21 mouse cellular contexts compared by ENCODE assay signal in genomic region chr9:106215341-106216125, GRCm38 (mm10). TPM values are rescaled to one million over a fixed set of nuclear protein-coding genes. Genes with fewer than 3 reads are reported as not detected.
A peak's percentile ranks its signal among the peaks of the same experiment; 100 is the strongest.
DNase-seq lines count a peak whose midpoint lies in the region; ATAC-seq and TF ChIP-seq lines count a peak whose summit lies in the region.
"Had no signal": no experiment of that assay in that cellular context is flagged by ENCODE, and none has a peak within 500 bp of the region (broad histone marks: within the 10 kb centered on the region; RNA-seq: fewer than 3 reads in every experiment).

No protein-coding gene starts in this region.

- peaks cover 31% of the 10 kb centered on the region for H3K36me3 ChIP-seq in forebrain, postnatal 0 days (ENCODE audit: insufficient read depth)
- H3K36me3 ChIP-seq in forebrain, embryonic 10.5 days (replicated peaks): peaks cover 34% of the 10 kb centered on the region

- no peaks in the 10 kb centered on the region for H3K9me3 ChIP-seq in forebrain, postnatal 0 days (ENCODE audit: low read length)
- no peaks in the 10 kb centered on the region for H3K9me3 ChIP-seq in forebrain, embryonic 10.5 days
- H3K9me3 ChIP-seq: forebrain, embryonic 15.5 days; hindbrain, embryonic 13.5 days; megakaryocyte, embryonic 14.5 days; neural tube, embryonic 12.5 days had no signal

- no peak for ATAC-seq in forebrain, postnatal 0 days
- ATAC-seq: forebrain, embryonic 15.5 days; midbrain, embryonic 16.5 days had no signal

- H3K9ac ChIP-seq in forebrain, postnatal 0 days: no peak overlapping the region
- H3K9ac ChIP-seq: forebrain, embryonic 15.5 days; hindbrain, embryonic 13.5 days; neural tube, embryonic 12.5 days had no signal

- 87% methylated on average over 6 of the region's 6 CpGs for WGBS in forebrain, postnatal 0 days
- 86% methylated on average over 6 of the region's 6 CpGs for WGBS in forebrain, embryonic 10.5 days

- no peak for DNase-seq in forebrain, postnatal 0 days
- DNase-seq in forebrain, embryonic 10.5 days (ENCODE audit: extremely low spot score, low spot score): no peak
- DNase-seq in left cerebral cortex, adult 2 months (ENCODE audit: extremely low spot score in 1 of 2, low spot score in 2 of 2): no peak
- no peak for DNase-seq in left cerebral cortex, postnatal 4 days
- peak; percentile 35 for DNase-seq in thymus, postnatal 0 days (ENCODE audit: low spot score)
- DNase-seq in thymus, postnatal 14 days: no peak
- no peak for DNase-seq in gastrocnemius, adult 8-10 months (ENCODE audit: low spot score in 2 of 2)
- DNase-seq in ovary, postnatal 14 days (ENCODE audit: low spot score): no peak
- DNase-seq: adrenal gland, postnatal 25 days; cerebellum, adult 8-10 months; kidney, adult 11 months; kidney, postnatal 36 days; lung, postnatal 14 days; thymus, adult 18-20 months had no signal

- no peaks in the 10 kb centered on the region for H3K4me1 ChIP-seq in forebrain, postnatal 0 days (ENCODE audit: insufficient read depth)
- peaks cover 21% of the 10 kb centered on the region for H3K4me1 ChIP-seq in forebrain, embryonic 10.5 days

- no peak overlapping the region for H3K4me2 ChIP-seq in forebrain, postnatal 0 days (ENCODE audit: low read depth)
- H3K4me2 ChIP-seq: forebrain, embryonic 15.5 days; hindbrain, embryonic 13.5 days; neural tube, embryonic 12.5 days had no signal

- no peak overlapping the region for H3K4me3 ChIP-seq in forebrain, postnatal 0 days (ENCODE audit: low read depth, low read length)
- H3K4me3 ChIP-seq in forebrain, embryonic 10.5 days: no peak overlapping the region
- no peak overlapping the region for H3K4me3 ChIP-seq in left cerebral cortex, adult 2 months
- H3K4me3 ChIP-seq: erythroblast, embryonic 14.5 days; forebrain, embryonic 15.5 days; hindbrain, embryonic 13.5 days; megakaryocyte, embryonic 14.5 days; neural tube, embryonic 12.5 days had no signal

- H3K27ac ChIP-seq in forebrain, postnatal 0 days (ENCODE audit: low read depth, low read length): no peak overlapping the region
- no peak overlapping the region for H3K27ac ChIP-seq in forebrain, embryonic 10.5 days
- H3K27ac ChIP-seq in left cerebral cortex, adult 2 months: no peak overlapping the region
- H3K27ac ChIP-seq: forebrain, embryonic 15.5 days; hindbrain, embryonic 13.5 days; neural tube, embryonic 12.5 days had no signal

- peak; percentile 37; the same call in 1 of the 2 replicates for TF ChIP-seq CTCF in forebrain, postnatal 0 days (IDR thresholded peaks at IDR 0.05; ENCODE audit: low read depth)
- TF ChIP-seq CTCF in left cerebral cortex, adult 2 months (IDR thresholded peaks at IDR 0.05): peak; percentile 29

- H3K27me3 ChIP-seq in forebrain, postnatal 0 days (ENCODE audit: insufficient read depth, low read length): no peaks in the 10 kb centered on the region
- no peaks in the 10 kb centered on the region for H3K27me3 ChIP-seq in forebrain, embryonic 10.5 days (ENCODE audit: poor library complexity, severe bottlenecking)
- H3K27me3 ChIP-seq: forebrain, embryonic 15.5 days; hindbrain, embryonic 13.5 days; megakaryocyte, embryonic 14.5 days; neural tube, embryonic 12.5 days had no signal

- intact Hi-C loops in left cerebral cortex, adult 2 months (cut with DNase I): loop anchor here (10.0 kb wide), 1 partner anchor 209 kb away; the partner anchor contains the start of gene Rpl29
- intact Hi-C loops in left cerebral cortex, postnatal 4 days (cut with DNase I): loop anchor here (10.0 kb wide), 1 partner anchor 209 kb away; the partner anchor contains the start of gene Rpl29

RNA-seq across cellular contexts. Expression of gene Tlr9, which starts 6.9 kb away (rescaled TPM):
- 0.08 and 0.14 TPM in 2 replicates for total RNA-seq in forebrain, postnatal 0 days (2014; rRNA removed)
- polyA plus RNA-seq in forebrain, postnatal 0 days (2015; fragmentation: Nextera tagmentation; extraction: Ambion mirVana): 0.04 TPM in 1 of 2 replicates, not detected in the other
- 0.04 TPM in 1 of 2 replicates, not detected in the other for polyA plus RNA-seq in forebrain, embryonic 10.5 days (2016; fragmentation: Nextera tagmentation; extraction: Ambion mirVana)
- total RNA-seq in left cerebral cortex, adult 2 months (2021): 1 to 10 TPM in 1 of 2 experiments, under 1 TPM in 1; 0.82 to 1.1 TPM
- total RNA-seq in left cerebral cortex, postnatal 4 days (2021): under 1 TPM; 0.46 to 0.48 TPM
- 0.12 and 0.30 TPM in 2 replicates for polyA plus RNA-seq in thymus, postnatal 0 days (2015; fragmentation: Nextera tagmentation; extraction: Ambion mirVana)
- under 1 TPM in 3 of 4 experiments, not detected in 1; 0.10 to 0.43 (median 0.19) TPM for total RNA-seq in gastrocnemius, adult 8-10 months (2022)
- polyA plus RNA-seq: embryonic facial prominence, embryonic 11.5 days; forebrain, embryonic 15.5 days; midbrain, embryonic 16.5 days; neural tube, embryonic 12.5 days had no signal

RNA-seq across cellular contexts. Expression of gene Twf2, which starts 12.6 kb away (rescaled TPM):
- total RNA-seq in forebrain, postnatal 0 days (2014; rRNA removed): 63.1 and 74.6 TPM in 2 replicates
- 50.9 and 55.6 TPM in 2 replicates for polyA plus RNA-seq in forebrain, postnatal 0 days (2015; fragmentation: Nextera tagmentation; extraction: Ambion mirVana)
- 70.9 and 71.8 TPM in 2 replicates for polyA plus RNA-seq in forebrain, embryonic 10.5 days (2016; fragmentation: Nextera tagmentation; extraction: Ambion mirVana)
- total RNA-seq in left cerebral cortex, adult 2 months (2021): 10 to 100 TPM; 60.3 to 61.1 TPM
- total RNA-seq in left cerebral cortex, postnatal 4 days (2021): 10 to 100 TPM; 34.4 to 38.2 TPM
- polyA plus RNA-seq in thymus, postnatal 0 days (2015; fragmentation: Nextera tagmentation; extraction: Ambion mirVana): 138 and 141 TPM in 2 replicates
- total RNA-seq in gastrocnemius, adult 8-10 months (2022): 100 to 1,000 TPM; 129 to 168 (median 143) TPM

RNA-seq across cellular contexts. Expression of gene Ppm1m, which starts 16.0 kb away (rescaled TPM):
- total RNA-seq in forebrain, postnatal 0 days (2014; rRNA removed): 16.5 and 20.6 TPM in 2 replicates
- 13.7 and 17.7 TPM in 2 replicates for polyA plus RNA-seq in forebrain, postnatal 0 days (2015; fragmentation: Nextera tagmentation; extraction: Ambion mirVana)
- 42.0 and 50.7 TPM in 2 replicates for polyA plus RNA-seq in forebrain, embryonic 10.5 days (2016; fragmentation: Nextera tagmentation; extraction: Ambion mirVana)
- 10 to 100 TPM; 22.2 to 26.4 TPM for total RNA-seq in left cerebral cortex, adult 2 months (2021)
- total RNA-seq in left cerebral cortex, postnatal 4 days (2021): 10 to 100 TPM; 16.1 to 18.7 TPM
- 21.0 and 21.4 TPM in 2 replicates for polyA plus RNA-seq in thymus, postnatal 0 days (2015; fragmentation: Nextera tagmentation; extraction: Ambion mirVana)
- total RNA-seq in gastrocnemius, adult 8-10 months (2022): 1 to 10 TPM; 2.3 to 4.5 (median 3.3) TPM

RNA-seq across cellular contexts. Expression of gene Alas1, which starts 32.9 kb away (rescaled TPM):
- total RNA-seq in forebrain, postnatal 0 days (2014; rRNA removed): 58.4 and 68.4 TPM in 2 replicates
- 70.4 and 77.8 TPM in 2 replicates for polyA plus RNA-seq in forebrain, postnatal 0 days (2015; fragmentation: Nextera tagmentation; extraction: Ambion mirVana)
- 74.2 and 75.2 TPM in 2 replicates for polyA plus RNA-seq in forebrain, embryonic 10.5 days (2016; fragmentation: Nextera tagmentation; extraction: Ambion mirVana)
- total RNA-seq in left cerebral cortex, adult 2 months (2021): 100 to 1,000 TPM; 138 to 140 TPM
- 10 to 100 TPM; 97.5 to 99.8 TPM for total RNA-seq in left cerebral cortex, postnatal 4 days (2021)
- 80.1 and 93.8 TPM in 2 replicates for polyA plus RNA-seq in thymus, postnatal 0 days (2015; fragmentation: Nextera tagmentation; extraction: Ambion mirVana)
- total RNA-seq in gastrocnemius, adult 8-10 months (2022): 100 to 1,000 TPM; 175 to 200 (median 179) TPM

RNA-seq across cellular contexts. Expression of gene Wdr82, which starts 44.8 kb away (rescaled TPM):
- 216 and 261 TPM in 2 replicates for total RNA-seq in forebrain, postnatal 0 days (2014; rRNA removed)
- polyA plus RNA-seq in forebrain, postnatal 0 days (2015; fragmentation: Nextera tagmentation; extraction: Ambion mirVana): 31.5 and 32.5 TPM in 2 replicates
- 28.3 and 30.2 TPM in 2 replicates for polyA plus RNA-seq in forebrain, embryonic 10.5 days (2016; fragmentation: Nextera tagmentation; extraction: Ambion mirVana)
- 100 to 1,000 TPM; 117 to 126 TPM for total RNA-seq in left cerebral cortex, adult 2 months (2021)
- total RNA-seq in left cerebral cortex, postnatal 4 days (2021): 100 to 1,000 TPM; 168 to 170 TPM
- 19.1 and 20.5 TPM in 2 replicates for polyA plus RNA-seq in thymus, postnatal 0 days (2015; fragmentation: Nextera tagmentation; extraction: Ambion mirVana)
- 10 to 100 TPM; 15.4 to 25.2 (median 18.1) TPM for total RNA-seq in gastrocnemius, adult 8-10 months (2022)
